Mouse (Mus musculus) frontal cortex, adult (tissue): Measurements from ENCODE around the gene Ghr.
A peak's percentile ranks its signal among the peaks of the same experiment; 100 is the strongest.

Source experiments
- ATAC-seq: cut with Nextera tagmentation; 2 replicates; pipeline ENCODE4 v1.9.2; 2017; ENCODE audit warnings: mild to moderate bottlenecking, moderate library complexity, mixed read lengths; ENCODE audit not compliant: low TSS enrichment

The Ghr gene

GRCm38 (mm10) chr15:3449564-3449963 is 133.7 kb downstream of the Ghr start:
- no peak for ATAC-seq

GRCm38 (mm10) chr15:3445285-3445909 is 137.9 kb downstream of the Ghr start:
- no peak for ATAC-seq

GRCm38 (mm10) chr15:3444448-3445020 is 138.8 kb downstream of the Ghr start:
- no peak for ATAC-seq

GRCm38 (mm10) chr15:3441506-3442286 is 141.6 kb downstream of the Ghr start:
- ATAC-seq, result 0 out of 2 replicates have a peak, but pooled peaks have one; percentile 41

GRCm38 (mm10) chr15:3437381-3437780 is 145.9 kb downstream of the Ghr start:
- ATAC-seq, result no peak

GRCm38 (mm10) chr15:3435637-3436036 is 147.7 kb downstream of the Ghr start:
- no peak for ATAC-seq

GRCm38 (mm10) chr15:3434461-3434860 is 148.8 kb downstream of the Ghr start:
- no peak for ATAC-seq

GRCm38 (mm10) chr15:3433281-3433680 is 150.0 kb downstream of the Ghr start:
- ATAC-seq, result no peak; the same call in 1 of the 2 replicates

GRCm38 (mm10) chr15:3432823-3433222 is 150.5 kb downstream of the Ghr start:
- no peak for ATAC-seq

- no peak for ATAC-seq
Observed at GRCm38 (mm10) chr15:3429417-3429816, 153.9 kb downstream of the Ghr start.

- no peak for ATAC-seq
Observed at GRCm38 (mm10) chr15:3429001-3429400, 154.3 kb downstream of the Ghr start.

- no peak for ATAC-seq
Observed at GRCm38 (mm10) chr15:3426401-3426800, 156.9 kb downstream of the Ghr start.

GRCm38 (mm10) chr15:3423177-3423576 is 160.1 kb downstream of the Ghr start:
- no peak for ATAC-seq

- ATAC-seq, result no peak
Observed at GRCm38 (mm10) chr15:3417699-3418098, 165.6 kb downstream of the Ghr start.

GRCm38 (mm10) chr15:3413103-3413502 is 170.2 kb downstream of the Ghr start:
- ATAC-seq, result no peak

GRCm38 (mm10) chr15:3408478-3408877 is 174.8 kb downstream of the Ghr start:
- no peak for ATAC-seq

GRCm38 (mm10) chr15:3399196-3399595 is 184.1 kb downstream of the Ghr start:
- no peak for ATAC-seq

GRCm38 (mm10) chr15:3397369-3398100 is 185.8 kb downstream of the Ghr start:
- no peak for ATAC-seq

- ATAC-seq, result no peak
Observed at GRCm38 (mm10) chr15:3396149-3396548, 187.1 kb downstream of the Ghr start.

- no peak for ATAC-seq
Observed at GRCm38 (mm10) chr15:3395700-3396099, 187.6 kb downstream of the Ghr start.

GRCm38 (mm10) chr15:3390722-3391121 is 192.6 kb downstream of the Ghr start:
- ATAC-seq, result no peak

- ATAC-seq, result no peak
Observed at GRCm38 (mm10) chr15:3389011-3389410, 194.3 kb downstream of the Ghr start.
